Mouse (Mus musculus) lung, postnatal 14 days (tissue): Measurements from ENCODE around the gene Slc1a5.

ENCODE experiments used
- DNase-seq: peaks from one replicate; pipeline ENCODE4 v3.0.0; 2021

The Slc1a5 gene

DNA sequence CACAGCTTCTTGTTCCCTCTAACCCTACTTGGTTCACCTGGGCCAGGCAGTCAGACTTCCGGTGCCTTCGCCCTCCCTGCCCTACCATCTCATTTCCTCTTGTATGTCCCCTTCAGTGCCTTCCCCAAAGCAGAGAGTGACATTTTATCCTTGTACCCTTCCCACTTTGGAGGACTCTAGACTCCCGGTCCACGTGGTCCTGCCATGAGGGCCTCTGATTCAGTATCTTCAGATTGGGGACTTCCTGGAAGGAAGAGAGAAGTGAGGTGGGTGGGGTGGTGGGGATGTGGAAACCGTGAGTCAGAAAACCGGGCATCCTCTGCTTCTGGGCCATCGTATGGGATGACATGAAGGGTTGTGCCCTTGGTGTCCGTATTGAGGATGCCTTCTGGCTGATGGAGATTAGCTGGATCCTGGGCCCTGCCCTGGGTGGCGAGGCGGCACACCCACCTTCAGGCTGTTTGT, 2.1 kb downstream of the Slc1a5 start:
- DNase-seq, result peak; percentile 29

DNA sequence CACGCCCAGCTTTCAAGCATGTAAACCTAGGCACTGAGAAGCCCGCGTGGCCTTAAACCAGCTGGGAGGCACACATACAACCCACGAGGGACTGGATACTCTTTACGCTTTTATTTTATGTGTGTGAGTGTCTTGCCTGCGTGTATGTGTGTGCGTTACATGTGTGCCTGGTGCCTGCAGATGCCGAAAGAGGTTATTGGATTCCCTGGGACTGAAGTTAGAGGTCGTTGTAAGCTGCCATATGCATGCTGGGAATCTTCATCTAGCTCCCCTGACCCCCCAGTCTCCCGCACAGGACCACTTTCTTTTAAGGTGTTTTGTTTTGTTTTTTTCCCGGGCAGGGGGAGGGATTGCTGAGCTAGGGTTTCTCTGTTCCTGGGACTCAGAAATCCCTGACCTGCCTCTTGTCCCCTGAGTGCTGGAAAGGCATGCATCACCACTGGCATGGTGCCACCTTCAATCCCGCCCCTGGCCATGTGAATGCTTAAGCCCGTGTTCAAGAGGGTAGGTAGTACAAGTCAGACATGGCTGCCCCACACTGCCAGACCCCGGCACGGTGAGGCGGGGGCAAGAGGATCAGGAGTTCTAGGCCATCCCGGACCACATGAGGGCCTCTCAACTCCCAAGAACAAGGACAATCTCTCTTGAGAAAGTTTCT, 2.7 kb downstream of the Slc1a5 start:
- peak; percentile 83 for DNase-seq

DNA sequence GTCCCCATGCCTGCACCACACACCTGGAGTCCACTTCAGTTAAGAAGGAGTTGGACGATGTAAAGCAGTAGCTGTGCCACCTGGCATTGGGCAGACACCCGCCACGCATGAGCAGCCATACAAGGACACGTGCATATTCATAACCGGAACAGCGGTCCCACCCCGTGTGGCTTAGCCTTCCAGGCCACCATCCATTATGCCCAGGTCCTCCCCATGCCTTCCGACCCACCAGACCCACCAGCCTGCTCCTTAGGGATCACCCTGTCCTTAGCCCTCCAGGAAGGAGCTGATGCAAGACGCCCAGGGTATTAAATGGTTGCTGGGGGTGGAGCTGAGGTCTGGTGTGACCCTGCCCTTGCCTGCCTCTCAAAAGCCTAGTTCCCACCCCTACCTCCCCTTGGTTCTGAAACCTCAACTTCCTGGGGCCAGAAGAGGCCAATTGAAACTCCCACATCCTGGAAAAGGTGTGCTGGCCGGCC, 3.4 kb downstream of the Slc1a5 start:
- peak; percentile 32 for DNase-seq

DNA sequence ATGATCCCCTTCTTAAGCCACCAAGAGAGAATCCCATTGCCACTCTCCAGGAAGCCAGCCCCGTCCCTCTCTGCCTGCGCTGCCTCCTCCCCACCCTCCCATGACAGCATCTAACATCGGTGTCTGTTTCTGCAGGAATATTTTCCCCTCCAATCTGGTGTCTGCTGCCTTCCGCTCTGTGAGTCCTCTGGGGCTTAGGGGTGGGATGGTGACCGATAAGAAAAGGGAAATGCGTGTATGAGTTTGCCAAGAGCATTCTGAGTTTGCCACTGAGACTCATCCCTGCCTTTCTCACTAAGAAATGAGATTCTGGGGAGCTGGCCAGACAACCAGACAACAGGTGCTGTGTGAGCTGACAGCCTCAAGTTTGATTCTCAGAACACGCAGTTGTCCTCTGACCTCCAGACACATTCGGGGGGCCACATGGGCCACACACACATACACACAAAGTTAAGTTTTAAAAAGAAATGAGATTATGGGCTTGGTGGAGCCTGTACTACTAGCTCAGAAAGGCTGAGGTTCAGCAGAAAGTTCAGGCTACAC, 4.5 kb downstream of the Slc1a5 start:
- no peak for DNase-seq

DNA sequence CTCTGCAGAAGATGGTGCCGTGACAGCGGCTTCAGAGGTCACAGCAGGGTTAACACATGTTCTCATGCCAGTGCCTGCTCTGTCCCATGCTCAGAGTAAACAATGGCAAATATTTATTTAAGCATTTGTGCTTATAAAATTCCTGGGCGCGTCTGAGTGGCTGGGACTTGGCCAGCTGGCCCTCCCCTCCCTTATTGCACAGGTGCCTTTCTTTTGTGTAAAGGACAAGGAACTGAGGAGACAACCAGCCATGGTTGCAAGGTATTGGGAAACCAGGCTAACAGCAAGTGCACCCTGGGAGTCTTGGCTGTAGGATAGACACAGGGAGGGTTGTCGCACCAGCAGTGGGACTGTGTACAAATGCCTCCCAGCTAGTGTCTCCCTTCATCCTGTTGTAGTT, 11.2 kb downstream of the Slc1a5 start:
- peak; percentile 74 for DNase-seq

DNA sequence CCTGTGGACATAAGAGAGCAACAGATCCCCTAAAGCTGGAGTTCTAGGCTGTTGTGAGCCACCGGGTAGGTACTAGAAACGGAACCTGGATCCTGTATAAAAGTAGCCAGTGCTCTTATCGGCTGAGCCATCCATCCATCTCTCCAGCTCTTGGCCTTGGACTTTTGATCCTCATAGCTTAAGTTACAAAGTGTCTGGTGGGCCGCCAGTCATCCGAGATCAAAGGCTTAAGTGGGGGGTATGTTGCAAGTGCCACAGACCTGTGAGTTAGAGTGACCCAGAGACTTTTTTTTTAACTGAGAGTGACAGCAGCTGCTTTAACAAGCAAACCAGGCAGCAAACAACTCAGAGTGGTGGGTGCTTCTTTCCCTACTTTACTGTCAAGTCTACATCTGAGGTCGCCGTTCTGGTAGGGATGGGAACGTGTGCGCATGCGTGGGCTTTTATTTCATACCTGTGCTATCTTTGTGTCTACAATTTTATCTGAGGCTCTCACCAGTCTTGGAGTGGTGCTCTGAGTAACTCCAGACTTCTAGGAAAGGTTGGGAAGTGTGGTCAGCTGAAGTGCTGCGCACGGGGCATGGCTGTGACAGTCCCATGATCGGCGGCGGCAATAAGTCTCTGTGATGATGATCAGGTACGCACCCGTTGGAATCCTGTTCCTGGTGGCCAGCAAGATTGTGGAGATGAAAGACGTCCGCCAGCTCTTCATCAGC, 12.0 kb downstream of the Slc1a5 start:
- peak; percentile 50 for DNase-seq

DNA sequence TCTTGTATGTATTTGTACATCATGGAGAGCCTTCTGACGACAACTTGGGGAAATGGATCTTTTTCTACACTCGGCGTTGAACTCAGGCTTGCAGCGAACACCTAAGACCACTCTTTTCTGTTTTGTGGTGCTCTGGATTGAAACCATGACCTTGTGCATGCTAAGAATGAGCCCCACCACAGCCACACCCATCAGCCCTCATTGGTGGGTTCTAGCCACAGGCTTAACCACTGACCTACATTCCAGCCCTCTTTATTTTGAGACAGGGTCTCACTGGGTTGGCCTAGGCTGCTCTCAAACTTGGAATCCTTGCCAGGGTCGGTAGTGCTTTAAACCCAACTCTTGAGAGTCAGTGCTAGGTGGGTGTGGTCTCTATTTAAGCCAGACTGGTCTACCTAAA, 13.7 kb downstream of the Slc1a5 start:
- no peak for DNase-seq

DNA sequence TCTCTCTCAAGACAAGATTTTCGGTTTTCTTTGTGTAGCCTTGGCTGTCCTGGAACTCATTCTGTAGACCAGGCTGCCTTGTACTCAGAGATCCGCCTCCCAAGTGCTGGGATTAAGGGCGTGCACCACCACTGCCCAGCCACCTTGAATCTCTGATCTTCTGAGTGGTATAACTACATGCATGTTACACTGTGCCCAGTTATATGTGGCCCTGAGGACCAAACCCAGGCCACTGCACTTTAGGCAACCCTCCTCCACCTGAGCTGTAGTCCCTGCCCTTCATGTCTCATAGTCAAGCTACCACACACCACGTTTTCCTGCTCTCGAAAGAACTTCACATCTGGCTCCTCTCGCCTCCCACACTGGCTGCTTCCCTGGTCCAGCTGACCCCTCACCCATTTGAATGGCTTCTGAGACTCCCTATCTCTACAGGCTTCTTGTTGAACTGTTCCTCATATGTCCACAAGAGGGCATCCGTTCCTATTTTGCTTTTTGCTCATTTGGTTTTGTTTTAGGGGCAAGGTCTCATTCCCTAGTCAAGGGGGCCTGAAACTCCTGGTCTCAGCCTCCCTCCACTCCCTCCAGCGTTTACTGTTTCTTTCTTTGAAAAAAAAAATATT, 23.4 kb downstream of the Slc1a5 start:
- no peak for DNase-seq

DNA sequence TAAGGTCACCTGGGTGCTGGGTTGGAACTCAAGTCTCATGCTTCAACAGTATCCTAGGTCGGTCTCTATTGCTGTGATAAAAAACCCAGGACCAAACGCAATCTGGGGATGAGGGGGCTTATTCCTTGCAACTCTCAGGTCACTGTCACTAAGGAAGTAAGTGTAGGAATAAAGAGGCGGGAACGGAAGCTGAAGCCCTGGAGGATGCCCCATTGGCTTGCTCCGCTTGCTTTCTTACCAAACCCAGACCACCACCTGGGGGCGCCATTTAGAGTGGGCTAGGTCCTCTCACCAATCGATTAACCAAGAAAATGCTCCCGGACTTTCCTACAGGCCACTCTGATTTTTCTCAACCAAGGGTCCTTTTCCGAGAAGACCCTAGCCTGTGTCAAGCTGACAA, 26.8 kb downstream of the Slc1a5 start:
- no peak for DNase-seq

DNA sequence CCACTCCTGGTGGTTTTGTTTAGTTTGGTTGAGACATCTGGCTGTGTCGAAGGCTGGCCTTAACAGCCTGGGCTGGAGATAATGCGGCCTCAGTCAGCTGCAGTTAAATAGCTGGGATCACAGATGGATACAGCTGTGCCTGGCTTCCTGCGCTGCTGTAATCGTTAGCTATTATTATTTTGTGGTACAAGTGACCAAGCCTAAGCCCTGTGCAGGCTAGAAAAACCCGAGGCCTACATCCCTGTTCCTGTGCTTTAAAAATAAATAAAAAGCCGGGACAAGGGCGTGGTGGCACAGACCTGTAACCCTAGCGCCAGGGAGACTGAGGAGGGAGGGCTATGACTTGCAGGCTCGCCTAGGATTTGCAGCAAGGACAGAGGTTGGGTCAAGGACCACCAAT, 27.5 kb downstream of the Slc1a5 start:
- no peak for DNase-seq

DNA sequence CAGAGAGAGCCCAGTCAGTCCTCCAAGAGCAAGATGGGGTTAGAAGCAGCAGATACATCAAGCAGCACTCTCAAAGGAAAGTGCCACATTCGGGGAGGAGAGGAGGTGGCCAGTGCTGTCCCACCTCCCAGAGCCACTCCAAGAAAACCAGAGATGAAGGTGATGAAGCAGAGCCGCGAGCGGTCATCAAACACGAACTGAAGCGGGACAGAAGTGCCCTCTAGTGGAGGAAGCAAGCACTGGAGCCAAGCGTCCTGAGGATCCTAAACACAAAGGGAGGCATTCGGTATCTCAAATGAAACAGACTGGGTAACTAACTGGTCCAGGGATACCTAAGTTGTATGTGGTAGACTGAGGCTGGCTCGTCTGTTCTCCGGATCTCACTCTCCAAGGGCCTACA, 28.6 kb downstream of the Slc1a5 start:
- peak; percentile 83 for DNase-seq

DNA sequence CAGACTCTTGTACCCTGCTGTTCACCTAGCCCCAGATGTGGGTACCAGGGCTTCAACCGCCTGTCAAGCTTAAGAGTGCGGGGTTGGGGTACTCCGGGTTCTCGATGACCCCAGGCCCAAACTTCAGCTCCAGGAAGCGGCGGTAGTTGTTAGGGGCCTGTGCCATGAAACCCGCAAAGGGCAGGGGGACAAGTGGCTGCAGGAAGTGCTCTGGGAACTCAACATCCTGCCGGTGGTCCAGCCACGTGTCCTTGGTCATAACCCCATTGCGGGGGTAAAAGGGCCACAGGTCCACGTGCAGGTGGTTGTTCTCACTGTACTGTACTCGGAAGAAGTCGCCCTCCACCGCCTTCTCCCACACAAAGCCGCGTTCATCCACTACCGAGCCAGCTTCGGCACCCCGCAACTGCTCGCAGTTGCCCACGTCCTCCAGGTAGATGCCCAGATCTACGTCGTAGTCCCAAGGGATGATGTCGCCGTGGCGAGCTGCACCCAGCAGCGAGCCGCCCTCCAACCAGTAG, 29.3 kb downstream of the Slc1a5 start:
- no peak for DNase-seq

DNA sequence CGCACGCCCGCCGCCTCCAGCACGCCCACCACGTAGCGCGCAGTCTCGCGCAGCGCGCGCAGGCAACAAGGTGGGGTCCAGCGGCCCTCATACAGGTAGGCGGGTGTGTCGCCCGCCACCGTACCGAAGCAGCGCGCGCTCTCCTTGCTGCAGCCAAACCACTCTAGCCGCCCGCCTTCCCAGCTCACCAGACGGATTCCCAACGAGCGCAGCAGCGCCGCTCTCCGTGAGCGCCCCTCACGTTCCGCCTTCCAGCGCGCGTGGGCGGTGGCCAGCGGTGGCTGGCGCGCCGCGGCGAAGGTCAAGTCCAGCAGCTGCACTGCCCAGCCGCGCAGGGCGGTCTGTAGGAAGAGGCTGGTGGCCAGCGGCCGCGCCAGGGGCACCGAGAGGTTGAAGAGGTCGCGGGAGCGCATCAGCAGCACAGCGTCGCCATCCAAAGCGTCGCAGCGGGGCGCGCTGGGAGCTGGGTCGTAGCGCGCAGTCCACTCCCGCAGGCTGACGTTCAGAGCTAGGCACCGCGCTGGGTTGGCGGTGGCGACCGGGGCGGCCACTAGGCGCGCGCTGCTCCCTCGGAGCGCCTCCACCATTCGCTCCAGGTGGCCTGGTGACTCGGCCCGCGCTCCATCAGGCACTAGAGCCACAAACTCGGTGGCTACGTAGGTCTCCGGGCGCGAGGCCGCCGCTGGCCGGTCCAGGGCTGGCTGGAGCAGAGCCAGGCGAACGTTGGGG, 29.9 kb downstream of the Slc1a5 start:
- no peak for DNase-seq

DNA sequence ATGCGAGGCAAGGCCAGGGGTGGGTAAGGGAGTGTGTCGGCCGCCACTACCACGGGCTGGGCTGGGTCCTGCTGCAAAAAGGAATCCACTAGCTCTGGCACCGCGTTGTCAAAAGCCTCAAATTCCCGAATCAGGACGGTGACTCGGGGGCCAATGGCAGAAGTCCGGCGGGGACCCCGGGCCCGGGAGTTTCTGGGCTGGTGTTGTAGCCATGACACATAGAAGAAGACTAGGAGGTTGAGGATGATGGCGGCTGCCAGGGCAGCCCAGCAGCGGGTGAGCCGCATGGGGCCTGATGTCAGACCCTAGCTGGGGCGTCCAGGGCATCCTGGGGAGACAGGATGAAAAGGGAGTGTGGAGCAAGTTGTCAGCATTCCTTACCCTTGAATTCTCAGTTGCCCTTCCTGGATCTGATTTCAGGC, 30.5 kb downstream of the Slc1a5 start:
- no peak for DNase-seq

DNA sequence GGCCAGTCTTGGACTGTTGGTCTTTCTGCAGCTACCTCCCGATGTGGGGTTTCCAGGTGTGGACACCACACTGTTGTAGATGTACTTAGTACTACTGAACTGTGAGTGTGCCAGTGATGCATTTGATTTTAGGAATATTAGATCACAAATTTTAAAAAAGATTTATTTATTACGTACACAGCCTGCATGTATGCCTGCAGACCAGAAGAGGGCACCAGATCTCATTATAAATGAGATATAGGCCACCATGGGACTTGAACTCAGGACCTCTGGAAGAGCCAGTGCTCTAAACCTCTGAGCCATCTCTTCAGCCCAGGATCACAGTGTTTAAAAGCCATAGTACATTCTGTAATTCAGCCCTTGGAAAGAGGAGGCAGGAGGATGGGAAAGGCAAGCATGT, 31.4 kb downstream of the Slc1a5 start:
- DNase-seq, result no peak

DNA sequence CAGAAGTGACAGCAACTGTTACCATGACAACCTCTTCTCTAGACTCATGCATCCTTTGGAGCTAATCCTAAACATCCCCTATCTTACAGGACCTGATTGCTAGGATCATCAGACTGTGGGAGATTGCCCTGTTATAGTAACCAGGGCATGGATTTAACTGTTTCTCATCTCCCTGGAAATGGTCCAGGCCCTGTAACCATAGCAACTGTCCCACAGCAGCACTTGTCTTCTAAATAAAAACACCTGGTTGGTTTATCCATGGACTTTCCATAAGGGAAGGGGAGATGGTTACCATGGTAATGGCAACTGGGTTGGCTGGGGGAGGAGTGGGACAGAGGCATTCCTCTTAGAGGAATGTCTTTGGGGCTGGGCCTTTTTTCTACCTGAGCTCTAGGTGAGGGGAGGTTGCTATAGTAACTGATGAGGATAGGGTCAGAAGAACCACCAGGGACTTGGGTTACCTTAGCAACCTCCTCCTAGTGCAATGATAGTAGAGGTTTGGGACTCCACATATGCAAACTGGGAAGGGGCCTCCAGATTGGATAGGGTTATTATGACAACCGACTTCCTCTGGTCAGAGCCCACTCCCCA, 34.3 kb downstream of the Slc1a5 start, which contains the start of gene Strn4:
Gene Strn4, plus strand, starts transcription at position 539 of the 591 bp plus-strand sequence.
- DNase-seq, result no peak

DNA sequence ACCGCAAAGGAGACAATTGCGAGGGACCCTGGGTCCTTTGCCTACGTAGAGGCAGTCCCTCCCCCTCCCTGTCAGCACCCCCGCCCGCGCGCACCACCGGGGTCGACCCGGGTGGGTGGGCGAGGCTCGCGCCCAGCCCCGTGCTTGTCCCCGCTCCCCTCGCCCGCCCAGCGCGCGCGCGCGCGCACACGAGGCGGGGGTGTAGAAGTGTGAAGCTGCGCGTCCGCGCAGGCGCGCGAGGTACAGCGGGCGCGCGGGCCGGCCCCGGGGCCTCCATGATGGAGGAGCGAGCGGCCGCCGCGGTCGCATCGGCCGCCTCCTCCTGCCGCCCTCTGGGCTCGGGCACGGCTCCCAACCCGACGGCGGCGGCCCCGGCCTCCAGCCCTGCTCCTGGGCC, 34.9 kb downstream of the Slc1a5 start:
- DNase-seq, result peak; percentile 80

DNA sequence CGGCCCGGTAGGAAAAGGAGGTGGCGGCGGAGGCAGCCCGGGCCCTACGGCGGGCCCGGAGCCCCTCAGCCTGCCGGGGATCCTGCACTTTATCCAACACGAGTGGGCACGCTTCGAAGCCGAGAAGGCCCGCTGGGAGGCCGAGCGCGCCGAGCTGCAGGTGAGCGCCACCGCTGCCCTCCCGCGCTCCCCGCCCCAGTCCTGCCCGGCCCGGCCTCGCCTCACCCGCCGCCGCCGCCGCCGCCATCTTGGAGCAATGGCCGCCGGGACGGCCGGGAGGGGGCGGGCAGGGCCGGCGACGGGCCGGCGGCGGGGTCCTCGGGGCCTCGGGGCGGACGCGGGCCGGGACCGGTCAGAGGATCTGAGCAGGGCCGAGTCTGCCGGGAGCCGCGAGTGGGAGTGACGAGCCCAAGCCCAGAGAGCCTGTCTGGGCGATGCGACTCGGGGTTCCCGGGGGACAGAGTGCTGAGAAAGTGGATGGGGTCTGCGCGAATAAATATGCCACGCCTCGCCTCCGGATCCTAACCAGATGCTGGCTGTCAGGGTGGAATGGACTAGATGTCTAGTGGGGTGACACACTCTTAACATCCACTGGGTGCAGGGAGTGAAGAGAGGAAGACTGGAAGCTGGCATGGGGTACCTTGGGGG, 35.5 kb downstream of the Slc1a5 start, which contains the start of gene Fkrp:
Gene Fkrp, minus strand, starts transcription at position 258 of the 648 bp plus-strand sequence.
- DNase-seq, result peak; percentile 60

DNA sequence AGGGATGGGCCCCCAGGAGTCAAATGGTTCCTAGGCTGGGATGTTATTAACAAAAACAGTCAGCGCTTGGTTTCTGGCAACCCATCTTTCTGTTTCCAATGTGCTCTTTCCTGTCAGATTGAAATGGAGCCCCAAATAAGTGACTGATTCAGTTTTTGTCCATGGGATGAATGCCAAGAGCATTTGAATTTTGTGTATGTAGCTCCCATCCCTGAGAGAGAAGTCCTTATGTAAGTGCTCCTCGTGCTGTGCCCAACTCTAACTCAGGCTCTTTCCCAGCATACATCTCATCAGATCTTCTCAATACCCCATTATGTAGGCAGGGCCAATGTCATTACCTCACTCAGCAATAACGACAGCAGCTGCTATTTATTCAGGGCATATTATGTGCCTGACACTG, 36.6 kb downstream of the Slc1a5 start:
- no peak for DNase-seq

DNA sequence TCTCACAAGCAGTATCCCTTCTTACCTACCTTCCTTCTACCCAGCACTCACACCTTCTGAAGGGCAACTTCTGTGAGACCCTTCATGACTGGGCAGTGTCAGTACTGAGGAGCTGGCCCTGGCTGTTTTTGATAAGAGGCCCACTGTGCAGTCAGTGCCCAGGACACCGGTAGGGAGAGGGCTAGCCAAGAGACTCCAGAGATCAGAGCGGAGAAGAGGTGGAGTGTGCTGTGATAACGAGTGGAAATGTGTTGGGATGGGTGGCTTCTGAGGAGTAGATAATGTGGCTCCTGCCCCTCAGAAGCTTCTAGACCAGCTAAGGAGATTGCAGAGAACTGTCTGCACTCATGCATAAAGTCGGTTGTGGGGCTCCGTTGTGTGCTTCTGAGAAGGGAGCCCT, 38.7 kb downstream of the Slc1a5 start:
- no peak for DNase-seq

DNA sequence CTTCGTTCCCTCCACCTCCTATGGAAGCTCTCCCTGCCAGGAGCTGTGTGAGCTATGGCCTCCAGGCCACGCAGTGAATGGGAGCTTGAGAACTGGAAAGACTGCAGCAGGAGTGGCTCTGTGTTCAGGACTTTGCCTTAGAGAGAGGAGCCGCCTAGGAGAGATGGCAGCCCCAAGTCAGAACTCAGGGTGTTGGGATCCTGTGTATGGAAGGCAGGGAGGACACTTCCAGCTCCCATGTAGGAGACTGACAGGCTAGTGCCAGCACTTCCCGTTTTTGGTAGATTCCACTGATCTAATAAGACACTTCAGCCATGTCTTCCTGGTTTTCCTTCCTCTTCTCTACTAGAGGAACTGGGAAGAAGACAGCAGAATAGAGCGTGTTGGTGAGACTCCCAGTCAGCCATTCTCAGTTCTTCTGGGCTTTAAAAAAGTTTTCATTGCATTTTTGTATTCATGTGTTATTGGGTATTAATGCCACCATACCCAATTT, 39.2 kb downstream of the Slc1a5 start:
- DNase-seq, result no peak
